Mouse (Mus musculus): ENCODE measurements around the gene Slc44a4. TPM values are rescaled to one million over a fixed set of nuclear protein-coding genes. Genes with fewer than 3 reads are reported as not detected.
"Not testable (repeated sequence)": the region's sequence is repeated elsewhere in the genome, so short reads cannot be mapped to it uniquely, and the experiment has no call there.

The Slc44a4 gene
- polyA plus RNA-seq, 1 experiment from 2014 or later: 0.11 TPM

- no peak for ATAC-seq (replicated peaks; ENCODE audit: insufficient number of reproducible peaks, low FRiP score, low TSS enrichment, low read depth)
- Histone ChIP-seq H3K4me3 (ENCODE audit: low read depth, low read length) (no peak overlapping the region), H3K27me3 (ENCODE audit: control insufficient read depth, insufficient read depth, low read length) (no peaks in the 10 kb centered on the region)
Observed at GRCm38 (mm10) chr17:34960702-34961493, 46.6 kb downstream of the Slc44a4 start.

GRCm38 (mm10) chr17:34962125-34962524, 47.9 kb downstream of the Slc44a4 start:
- Histone ChIP-seq H3K27me3 (ENCODE audit: control insufficient read depth, insufficient read depth, low read length) (no peaks in the 10 kb centered on the region), H3K9ac (replicated peaks; ENCODE audit: low read length) (no peak overlapping the region), H3K4me1 (ENCODE audit: control insufficient read depth, insufficient read depth, low read length) (no peaks in the 10 kb centered on the region), H3K4me3 (ENCODE audit: low read depth, low read length) (no peak overlapping the region), H3K36me3 (replicated peaks; ENCODE audit: control insufficient read depth, insufficient read depth, low read depth, low read length) (no peaks in the 10 kb centered on the region), H3K9me3 (replicated peaks; ENCODE audit: control insufficient read depth, low read length) (no peaks in the 10 kb centered on the region), H3K4me2 (ENCODE audit: low read depth, low read length) (no peak overlapping the region), H3K27ac (replicated peaks; ENCODE audit: low read depth, low read length) (no peak overlapping the region)
- ATAC-seq (replicated peaks; ENCODE audit: insufficient number of reproducible peaks, low FRiP score, low TSS enrichment, low read depth): no peak
- DNase-seq (ENCODE audit: low spot score): no peak
- 33% methylated on average over 3 of the region's 3 CpGs for WGBS

More at GRCm38 (mm10) chr17:34960702-34961493, 46.6 kb downstream of the Slc44a4 start:
- no peaks in the 10 kb centered on the region for H3K36me3 ChIP-seq (replicated peaks; ENCODE audit: control insufficient read depth, insufficient read depth, low read depth, low read length)
- H3K9me3 ChIP-seq (replicated peaks; ENCODE audit: control insufficient read depth, low read length): no peaks in the 10 kb centered on the region
- no peaks in the 10 kb centered on the region for H3K4me1 ChIP-seq (ENCODE audit: control insufficient read depth, insufficient read depth, low read length)
- no peak overlapping the region for H3K4me2 ChIP-seq (ENCODE audit: low read depth, low read length)
- no peak overlapping the region for H3K27ac ChIP-seq (replicated peaks; ENCODE audit: low read depth, low read length)
- H3K9ac ChIP-seq (replicated peaks; ENCODE audit: low read length): no peak overlapping the region
- no peak for DNase-seq (ENCODE audit: low spot score)

GRCm38 (mm10) chr17:34962841-34963240, 48.6 kb downstream of the Slc44a4 start:
- Histone ChIP-seq H3K27ac (replicated peaks; ENCODE audit: low read depth, low read length) (no peak overlapping the region), H3K4me3 (ENCODE audit: low read depth, low read length) (no peak overlapping the region), H3K27me3 (ENCODE audit: control insufficient read depth, insufficient read depth, low read length) (peaks cover under 1% of the 10 kb centered on the region; the same call in 1 of the 2 replicates), H3K9ac (replicated peaks; ENCODE audit: low read length) (no peak overlapping the region), H3K36me3 (replicated peaks; ENCODE audit: control insufficient read depth, insufficient read depth, low read depth, low read length) (no peaks in the 10 kb centered on the region), H3K9me3 (replicated peaks; ENCODE audit: control insufficient read depth, low read length) (no peaks in the 10 kb centered on the region), H3K4me1 (ENCODE audit: control insufficient read depth, insufficient read depth, low read length) (no peaks in the 10 kb centered on the region), H3K4me2 (ENCODE audit: low read depth, low read length) (no peak overlapping the region)
- ATAC-seq (replicated peaks; ENCODE audit: insufficient number of reproducible peaks, low FRiP score, low TSS enrichment, low read depth): no peak
- no peak for DNase-seq (ENCODE audit: low spot score)
- WGBS: 48% methylated on average over 1 of the region's 1 CpGs

DNA sequence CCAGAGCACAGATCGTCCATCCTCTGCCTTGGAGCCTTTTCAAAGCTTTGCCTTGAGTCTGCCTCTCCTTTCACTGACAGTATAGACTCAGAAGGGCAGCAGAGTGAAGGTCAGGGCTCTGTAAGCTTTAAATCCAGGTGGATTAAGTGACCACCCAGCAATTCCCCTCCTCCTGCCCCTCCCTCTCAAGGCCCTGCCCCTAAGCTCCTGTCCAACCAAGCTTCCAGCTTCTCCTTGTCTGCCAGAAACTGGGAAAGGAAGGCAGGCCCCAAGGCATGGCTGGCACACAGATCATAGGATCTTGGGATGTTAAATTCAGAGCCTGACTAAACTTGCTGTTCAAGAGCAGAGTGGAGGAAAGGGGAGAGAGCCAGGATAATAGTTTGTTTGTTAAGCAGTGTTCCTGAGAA, 50.4 kb downstream of the Slc44a4 start:
- ATAC-seq (replicated peaks; ENCODE audit: insufficient number of reproducible peaks, low FRiP score, low TSS enrichment, low read depth): no peak
- Histone ChIP-seq H3K9me3 (replicated peaks; ENCODE audit: control insufficient read depth, low read length) (no peaks in the 10 kb centered on the region), H3K36me3 (replicated peaks; ENCODE audit: control insufficient read depth, insufficient read depth, low read depth, low read length) (no peaks in the 10 kb centered on the region), H3K4me3 (ENCODE audit: low read depth, low read length) (no peak overlapping the region), H3K27me3 (ENCODE audit: control insufficient read depth, insufficient read depth, low read length) (peaks cover 16% of the 10 kb centered on the region), H3K4me1 (ENCODE audit: control insufficient read depth, insufficient read depth, low read length) (no peaks in the 10 kb centered on the region), H3K9ac (replicated peaks; ENCODE audit: low read length) (0 out of 2 replicates have a peak overlapping the region, but pooled peaks have one; percentile 9), H3K27ac (replicated peaks; ENCODE audit: low read depth, low read length) (no peak overlapping the region), H3K4me2 (ENCODE audit: low read depth, low read length) (no peak overlapping the region)
- WGBS: 12% methylated on average over 1 of the region's 1 CpGs
- no peak for DNase-seq (ENCODE audit: low spot score)

DNA sequence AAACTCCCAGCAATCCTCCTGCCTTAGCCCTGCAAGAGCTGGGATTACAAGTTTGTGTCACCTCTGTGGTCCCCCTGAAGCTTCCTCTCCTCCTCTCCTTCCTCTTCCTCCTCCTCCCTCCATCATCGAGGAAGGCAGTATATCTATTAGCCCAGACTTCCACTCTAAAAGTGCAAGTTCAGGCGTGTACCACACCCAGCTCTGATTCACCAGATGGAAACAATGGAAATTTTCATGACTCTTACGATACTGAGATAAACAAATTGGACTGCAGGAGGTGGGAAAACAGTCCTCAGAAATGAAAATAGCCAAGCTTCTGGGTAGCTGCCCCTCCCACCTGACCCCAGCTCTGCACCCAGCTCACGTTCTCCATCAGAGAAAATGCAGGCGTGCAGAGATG, 51.4 kb downstream of the Slc44a4 start:
- H3K4me3 ChIP-seq (ENCODE audit: low read depth, low read length): no peak overlapping the region
- DNase-seq (ENCODE audit: low spot score) (no peak), ATAC-seq (replicated peaks; ENCODE audit: insufficient number of reproducible peaks, low FRiP score, low TSS enrichment, low read depth) (no peak)
- no peak overlapping the region for H3K9ac ChIP-seq (replicated peaks; ENCODE audit: low read length)
- no peaks in the 10 kb centered on the region for H3K4me1 ChIP-seq (ENCODE audit: control insufficient read depth, insufficient read depth, low read length)
- H3K27ac ChIP-seq (replicated peaks; ENCODE audit: low read depth, low read length): no peak overlapping the region
- H3K27me3 ChIP-seq (ENCODE audit: control insufficient read depth, insufficient read depth, low read length): peaks cover 18% of the 10 kb centered on the region
- 71% methylated on average over 5 of the region's 5 CpGs for WGBS
- no peaks in the 10 kb centered on the region for H3K9me3 ChIP-seq (replicated peaks; ENCODE audit: control insufficient read depth, low read length)
- no peak overlapping the region for H3K4me2 ChIP-seq (ENCODE audit: low read depth, low read length)
- no peaks in the 10 kb centered on the region for H3K36me3 ChIP-seq (replicated peaks; ENCODE audit: control insufficient read depth, insufficient read depth, low read depth, low read length)

GRCm38 (mm10) chr17:34969822-34970221, 55.6 kb downstream of the Slc44a4 start, which contains the start of gene Gm20481:
Gm20481 (plus strand) TSS chr17:34969912.
- not testable (repeated sequence) for H3K4me3 ChIP-seq (ENCODE audit: low read depth, low read length); H3K4me2 ChIP-seq (ENCODE audit: low read depth, low read length); H3K27ac ChIP-seq (replicated peaks; ENCODE audit: low read depth, low read length); H3K9me3 ChIP-seq (replicated peaks; ENCODE audit: control insufficient read depth, low read length); DNase-seq (ENCODE audit: low spot score); H3K9ac ChIP-seq (replicated peaks; ENCODE audit: low read length); H3K36me3 ChIP-seq (replicated peaks; ENCODE audit: control insufficient read depth, insufficient read depth, low read depth, low read length); ATAC-seq (replicated peaks; ENCODE audit: insufficient number of reproducible peaks, low FRiP score, low TSS enrichment, low read depth); H3K4me1 ChIP-seq (ENCODE audit: control insufficient read depth, insufficient read depth, low read length)
- H3K27me3 ChIP-seq (ENCODE audit: control insufficient read depth, insufficient read depth, low read length): peaks cover 18% of the 10 kb centered on the region
- 62% methylated on average over 6 of the region's 11 CpGs for WGBS

- 47% methylated on average over 23 of the region's 37 CpGs for WGBS
- peaks cover 18% of the 10 kb centered on the region for H3K27me3 ChIP-seq (ENCODE audit: control insufficient read depth, insufficient read depth, low read length)
- not testable (repeated sequence) for H3K9ac ChIP-seq (replicated peaks; ENCODE audit: low read length); H3K9me3 ChIP-seq (replicated peaks; ENCODE audit: control insufficient read depth, low read length); H3K4me3 ChIP-seq (ENCODE audit: low read depth, low read length); H3K4me2 ChIP-seq (ENCODE audit: low read depth, low read length); H3K4me1 ChIP-seq (ENCODE audit: control insufficient read depth, insufficient read depth, low read length); DNase-seq (ENCODE audit: low spot score); H3K36me3 ChIP-seq (replicated peaks; ENCODE audit: control insufficient read depth, insufficient read depth, low read depth, low read length); H3K27ac ChIP-seq (replicated peaks; ENCODE audit: low read depth, low read length); ATAC-seq (replicated peaks; ENCODE audit: insufficient number of reproducible peaks, low FRiP score, low TSS enrichment, low read depth)
Observed at GRCm38 (mm10) chr17:34970850-34971249, 56.6 kb downstream of the Slc44a4 start.

- H3K4me3 ChIP-seq (ENCODE audit: low read depth, low read length): peak overlapping the region; percentile 39
- DNase-seq (ENCODE audit: low spot score); H3K9me3 ChIP-seq (replicated peaks; ENCODE audit: control insufficient read depth, low read length); H3K4me1 ChIP-seq (ENCODE audit: control insufficient read depth, insufficient read depth, low read length); H3K36me3 ChIP-seq (replicated peaks; ENCODE audit: control insufficient read depth, insufficient read depth, low read depth, low read length); H3K9ac ChIP-seq (replicated peaks; ENCODE audit: low read length); H3K27ac ChIP-seq (replicated peaks; ENCODE audit: low read depth, low read length): not testable (repeated sequence)
- WGBS: 1% methylated on average over 21 of the region's 43 CpGs
- peaks cover 18% of the 10 kb centered on the region for H3K27me3 ChIP-seq (ENCODE audit: control insufficient read depth, insufficient read depth, low read length)
- ATAC-seq (replicated peaks; ENCODE audit: insufficient number of reproducible peaks, low FRiP score, low TSS enrichment, low read depth): peak; percentile 27
- H3K4me2 ChIP-seq (ENCODE audit: low read depth, low read length): peak overlapping the region; percentile 41
Observed at GRCm38 (mm10) chr17:34971694-34972068, 57.4 kb downstream of the Slc44a4 start.
